Mouse (Mus musculus) spleen, postnatal 36 days (tissue): ENCODE measurements around the gene Rrp7a.

Source experiments
- DNase-seq, 2 experiments: peaks; one replicate each; pipeline ENCODE4 v3.0.0; 2022; ENCODE audit warnings: low spot score in 2 of 2, mixed read lengths in 1 of 2

Rrp7a gene

DNA sequence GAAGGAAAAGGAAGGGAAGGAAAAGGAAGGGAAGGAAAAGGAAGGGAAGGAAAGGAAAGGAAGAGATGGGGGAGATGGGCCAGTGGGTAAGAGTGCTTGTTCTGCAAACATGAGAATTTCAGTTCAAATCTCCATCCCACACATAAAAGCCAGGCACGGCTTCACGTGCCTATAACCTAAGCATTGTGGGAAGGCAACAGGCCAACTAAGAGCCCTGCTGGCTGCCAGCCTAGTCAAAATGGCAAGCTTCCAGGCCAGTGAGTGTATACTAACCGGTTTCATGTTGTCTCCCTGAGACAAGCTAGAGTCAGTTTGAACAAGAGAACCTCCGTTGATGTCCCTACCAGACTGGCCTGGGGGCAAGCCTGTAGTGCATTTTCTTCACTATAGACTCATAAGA is 57.1 kb downstream of the Rrp7a start:
- no peak for DNase-seq
